In the genomic region with DNA sequence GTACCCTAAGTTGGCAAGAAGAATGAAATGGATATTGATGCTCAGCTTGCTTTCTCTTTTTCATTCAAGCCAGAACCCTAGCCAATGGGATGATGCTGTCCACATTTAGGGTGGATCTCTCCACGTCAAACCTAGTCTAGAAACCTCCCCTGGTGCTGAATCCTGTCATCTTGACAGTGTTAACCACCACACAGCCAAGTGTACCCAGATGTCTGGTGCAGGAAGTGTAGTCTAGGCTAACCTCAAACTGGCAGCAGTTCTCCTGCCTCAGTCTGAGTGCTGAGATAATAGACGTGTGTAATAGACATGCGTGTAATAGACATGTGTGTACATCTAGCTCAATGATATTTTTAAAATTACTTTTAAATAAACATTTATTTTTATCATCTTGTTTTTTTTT, we compare ENCODE assay signal across 11 mouse cellular contexts.
"Had no signal": no experiment of that assay in that cellular context is flagged by ENCODE, and none has a peak within 500 bp of the region (broad histone marks: within the 10 kb centered on the region; RNA-seq: fewer than 3 reads in every experiment).

No protein-coding gene starts in this region.

- ATAC-seq: inflammation-experienced regulatory T-cells, adult 6 months; liver, embryonic 12.5 days; midbrain, embryonic 13.5 days had no signal

- H3K36me3 ChIP-seq: kidney, embryonic 15.5 days; limb, embryonic 15.5 days; liver, embryonic 12.5 days; midbrain, embryonic 13.5 days had no signal

- H3K4me3 ChIP-seq: kidney, embryonic 15.5 days; left cerebral cortex, adult 2 months; limb, embryonic 15.5 days; liver, embryonic 12.5 days; midbrain, embryonic 13.5 days had no signal

- DNase-seq: kidney, adult 18-20 months; kidney, postnatal 14 days; lung, embryonic 14.5 days; lung, postnatal 10 days; lung, postnatal 4 days had no signal

- H3K4me1 ChIP-seq: kidney, embryonic 15.5 days; limb, embryonic 15.5 days; liver, embryonic 12.5 days; midbrain, embryonic 13.5 days had no signal

- H3K27me3 ChIP-seq: kidney, embryonic 15.5 days; limb, embryonic 15.5 days; liver, embryonic 12.5 days; midbrain, embryonic 13.5 days had no signal

- H3K27ac ChIP-seq: kidney, embryonic 15.5 days; left cerebral cortex, adult 2 months; limb, embryonic 15.5 days; liver, embryonic 12.5 days; midbrain, embryonic 13.5 days had no signal
